12 mouse cellular contexts compared by ENCODE assay signal in the genomic region with DNA sequence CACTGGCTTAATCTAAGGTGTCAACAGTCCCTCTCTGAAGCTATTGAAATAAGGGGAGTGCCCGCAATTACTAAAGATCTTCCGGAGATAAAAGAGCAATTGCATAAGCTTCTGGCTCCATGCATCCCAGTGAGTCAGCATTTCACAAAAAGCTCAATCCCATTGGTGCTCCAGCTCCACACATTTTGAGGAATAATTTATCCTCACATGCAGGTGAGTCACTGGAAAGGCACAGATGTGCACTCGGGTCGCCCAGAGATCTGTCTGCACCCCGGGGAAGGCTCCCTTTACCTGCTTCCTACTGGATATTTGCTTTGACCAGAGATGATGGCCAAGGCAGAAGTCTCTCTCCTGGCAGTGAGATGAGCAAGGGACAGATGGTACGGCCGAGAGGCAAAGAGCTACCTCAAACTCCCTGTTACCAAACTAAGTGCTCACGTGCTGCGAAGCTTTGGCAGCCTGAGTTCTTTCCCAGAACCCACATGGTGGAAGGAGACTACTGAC. TPM values are rescaled to one million over a fixed set of nuclear protein-coding genes. Genes with fewer than 3 reads are reported as not detected.
DNase-seq lines count a peak whose midpoint lies in the region; ATAC-seq lines count a peak whose summit lies in the region.
"Had no signal": no experiment of that assay in that cellular context is flagged by ENCODE, and none has a peak within 500 bp of the region (broad histone marks: within the 10 kb centered on the region; RNA-seq: fewer than 3 reads in every experiment).

No protein-coding gene starts in this region.

- peak overlapping the region; percentile 41 for H3K4me2 ChIP-seq in hindbrain, embryonic 16.5 days (ENCODE audit: low read length)
- H3K4me2 ChIP-seq in hindbrain, embryonic 11.5 days (replicated peaks; ENCODE audit: low read depth, low read length) = no peak overlapping the region
- H3K4me2 ChIP-seq: neural tube, embryonic 12.5 days had no signal

- no peaks in the 10 kb centered on the region for H3K36me3 ChIP-seq in hindbrain, embryonic 16.5 days (ENCODE audit: control insufficient read depth, insufficient read depth, low read length)
- H3K36me3 ChIP-seq in hindbrain, embryonic 11.5 days (ENCODE audit: control insufficient read depth, insufficient read depth, low read length) = no peaks in the 10 kb centered on the region
- no peaks in the 10 kb centered on the region for H3K36me3 ChIP-seq in heart, embryonic 10.5 days
- H3K36me3 ChIP-seq: G1E; neural tube, embryonic 12.5 days had no signal

- intact Hi-C loops in heart, postnatal 14 days (cut with DNase I) = no loop called here

- peak overlapping the region; percentile 63 for H3K27ac ChIP-seq in hindbrain, embryonic 16.5 days (ENCODE audit: low read depth, low read length)
- H3K27ac ChIP-seq in hindbrain, embryonic 11.5 days (ENCODE audit: low read depth, low read length) = no peak overlapping the region
- H3K27ac ChIP-seq in heart, embryonic 10.5 days = no peak overlapping the region
- H3K27ac ChIP-seq: liver, embryonic 14.5 days; neural tube, embryonic 12.5 days had no signal

- 78% methylated on average over 9 of the region's 9 CpGs for WGBS in hindbrain, embryonic 16.5 days
- 81% methylated on average over 9 of the region's 9 CpGs for WGBS in hindbrain, embryonic 11.5 days
- 72% methylated on average over 9 of the region's 9 CpGs for WGBS in heart, embryonic 10.5 days

- no peaks in the 10 kb centered on the region for H3K27me3 ChIP-seq in hindbrain, embryonic 16.5 days (replicated peaks; ENCODE audit: control insufficient read depth, insufficient read depth, low read length)
- H3K27me3 ChIP-seq in hindbrain, embryonic 11.5 days (ENCODE audit: control insufficient read depth, insufficient read depth, low read length) = no peaks in the 10 kb centered on the region
- no peaks in the 10 kb centered on the region for H3K27me3 ChIP-seq in heart, embryonic 10.5 days (ENCODE audit: insufficient read depth, poor library complexity, severe bottlenecking)
- H3K27me3 ChIP-seq: neural tube, embryonic 12.5 days had no signal

- H3K9ac ChIP-seq in hindbrain, embryonic 16.5 days (ENCODE audit: low read depth, low read length) = no peak overlapping the region
- H3K9ac ChIP-seq in hindbrain, embryonic 11.5 days (ENCODE audit: low read depth, low read length) = no peak overlapping the region
- H3K9ac ChIP-seq: liver, embryonic 14.5 days; neural tube, embryonic 12.5 days had no signal

- H3K4me3 ChIP-seq in hindbrain, embryonic 16.5 days (ENCODE audit: low read length) = no peak overlapping the region
- H3K4me3 ChIP-seq in hindbrain, embryonic 11.5 days (ENCODE audit: low read depth, low read length) = no peak overlapping the region
- H3K4me3 ChIP-seq in heart, embryonic 10.5 days = no peak overlapping the region
- H3K4me3 ChIP-seq: neural tube, embryonic 12.5 days had no signal

- no peaks in the 10 kb centered on the region for H3K9me3 ChIP-seq in hindbrain, embryonic 16.5 days (ENCODE audit: control insufficient read depth, low read length)
- no peaks in the 10 kb centered on the region for H3K9me3 ChIP-seq in hindbrain, embryonic 11.5 days (ENCODE audit: control insufficient read depth, low read length)
- no peaks in the 10 kb centered on the region for H3K9me3 ChIP-seq in heart, embryonic 10.5 days
- H3K9me3 ChIP-seq: G1E; neural tube, embryonic 12.5 days had no signal

- no peak for DNase-seq in hindbrain, embryonic 11.5 days (ENCODE audit: low spot score)
- peak; percentile 80 for DNase-seq in 3T3-L1 (ENCODE audit: low read depth, low spot score)
- DNase-seq in layer of hippocampus, postnatal 36 days = peak; percentile 13 to 36
- DNase-seq in spleen, postnatal 4 days (ENCODE audit: low spot score in 2 of 2) = no peak
- no peak for DNase-seq in heart, postnatal 14 days
- DNase-seq in heart, embryonic 10.5 days (ENCODE audit: low spot score) = no peak

- ATAC-seq in hindbrain, embryonic 16.5 days = no peak
- ATAC-seq in hindbrain, embryonic 11.5 days (ENCODE audit: low FRiP score) = no peak
- peak; percentile 89 for ATAC-seq in cerebellum, adult (ENCODE audit: insufficient number of reproducible peaks, low FRiP score, low TSS enrichment)

- no peaks in the 10 kb centered on the region; the same call in 1 of the 2 replicates for H3K4me1 ChIP-seq in hindbrain, embryonic 16.5 days (ENCODE audit: control insufficient read depth, insufficient read depth, low read depth, low read length)
- H3K4me1 ChIP-seq in hindbrain, embryonic 11.5 days (replicated peaks; ENCODE audit: control insufficient read depth, insufficient read depth, low read length) = no peaks in the 10 kb centered on the region
- H3K4me1 ChIP-seq in heart, embryonic 10.5 days = peaks cover 2% of the 10 kb centered on the region; the same call in 1 of the 2 replicates
- H3K4me1 ChIP-seq: neural tube, embryonic 12.5 days had no signal

RNA-seq across cellular contexts. Expression of a gene that starts 47.5 kb away (rescaled TPM):
- 0.41 and 0.55 TPM in 2 replicates for polyA plus RNA-seq in hindbrain, embryonic 16.5 days (2015; fragmentation: Nextera tagmentation; extraction: Ambion mirVana)
- 0.08 and 0.37 TPM in 2 replicates for polyA plus RNA-seq in hindbrain, embryonic 11.5 days (2014; fragmentation: Nextera tagmentation; extraction: Ambion mirVana)
- total RNA-seq in layer of hippocampus, postnatal 36 days (2021) = 1 to 10 TPM; 1.6 to 1.8 TPM
- total RNA-seq in heart, postnatal 14 days (2021) = 10 to 100 TPM; 14.1 to 21.6 TPM
- polyA plus RNA-seq in heart, embryonic 10.5 days (2016; fragmentation: Nextera tagmentation; extraction: Ambion mirVana) = 0.88 and 1.3 TPM in 2 replicates
- total RNA-seq: common myeloid progenitor, adult 5-6 weeks; G1E had no signal
- polyA plus RNA-seq: G1E had no signal

Comparison
In these comparisons a context has a peak if more than half of its experiments do, and no peak if none do; other contexts are left out.
1. DNase-seq: peak in 3T3-L1 (single experiment) and layer of hippocampus, postnatal 36 days (2 of 2); none in hindbrain, embryonic 11.5 days (single experiment), spleen, postnatal 4 days (0 of 2), heart, postnatal 14 days (0 of 2) and heart, embryonic 10.5 days (single experiment).